Mouse (Mus musculus): ENCODE data around the gene Pkd1. TPM values are rescaled to one million over a fixed set of nuclear protein-coding genes. Genes with fewer than 3 reads are reported as not detected.

Pkd1 gene
- polyA plus RNA-seq, 1 experiment from 2014 or later: 23.9 TPM

GRCm38 (mm10) chr17:24514270-24515257 is 35.1 kb upstream of the Pkd1 start:
- peaks cover 21% of the 10 kb centered on the region for H3K36me3 ChIP-seq (ENCODE audit: control insufficient read depth, insufficient read depth, low read length)

GRCm38 (mm10) chr17:24520450-24520849 is 29.2 kb upstream of the Pkd1 start:
- ATAC-seq (replicated peaks; ENCODE audit: low FRiP score) (no peak), DNase-seq (ENCODE audit: low spot score) (no peak)
- H3K36me3 ChIP-seq (ENCODE audit: control insufficient read depth, insufficient read depth, low read length): no peaks in the 10 kb centered on the region; the same call in 1 of the 2 replicates
- H3K27ac ChIP-seq (ENCODE audit: low read depth, low read length): no peak overlapping the region
- H3K4me3 ChIP-seq (ENCODE audit: low read depth, low read length): no peak overlapping the region
- H3K9me3 ChIP-seq (ENCODE audit: control insufficient read depth, low read length): no peaks in the 10 kb centered on the region
- no peaks in the 10 kb centered on the region for H3K4me1 ChIP-seq (replicated peaks; ENCODE audit: control insufficient read depth, insufficient read depth, low read length)
- no peaks in the 10 kb centered on the region for H3K27me3 ChIP-seq (ENCODE audit: control insufficient read depth, insufficient read depth, low read length)
- no peak overlapping the region for H3K4me2 ChIP-seq (ENCODE audit: low read depth, low read length, severe bottlenecking)
- H3K9ac ChIP-seq (ENCODE audit: low read length): no peak overlapping the region
- WGBS: 94% methylated on average over 4 of the region's 4 CpGs

More at GRCm38 (mm10) chr17:24514270-24515257, 35.1 kb upstream of the Pkd1 start:
- no peak overlapping the region for H3K4me3 ChIP-seq (ENCODE audit: low read depth, low read length)
- no peaks in the 10 kb centered on the region for H3K9me3 ChIP-seq (ENCODE audit: control insufficient read depth, low read length)
- H3K27ac ChIP-seq (ENCODE audit: low read depth, low read length): no peak overlapping the region
- DNase-seq (ENCODE audit: low spot score) (no peak), ATAC-seq (replicated peaks; ENCODE audit: low FRiP score) (no peak)
- H3K27me3 ChIP-seq (ENCODE audit: control insufficient read depth, insufficient read depth, low read length): no peaks in the 10 kb centered on the region
- 91% methylated on average over 24 of the region's 24 CpGs for whole genome bisulfite sequencing
- no peaks in the 10 kb centered on the region for H3K4me1 ChIP-seq (replicated peaks; ENCODE audit: control insufficient read depth, insufficient read depth, low read length)
- no peak overlapping the region for H3K4me2 ChIP-seq (ENCODE audit: low read depth, low read length, severe bottlenecking)
- H3K9ac ChIP-seq (ENCODE audit: low read length): no peak overlapping the region

- H3K9ac ChIP-seq (ENCODE audit: low read length): no peak overlapping the region
- no peak overlapping the region for H3K27ac ChIP-seq (ENCODE audit: low read depth, low read length)
- H3K4me1 ChIP-seq (replicated peaks; ENCODE audit: control insufficient read depth, insufficient read depth, low read length): peaks cover 9% of the 10 kb centered on the region
- no peak overlapping the region for H3K4me3 ChIP-seq (ENCODE audit: low read depth, low read length)
- no peak overlapping the region for H3K4me2 ChIP-seq (ENCODE audit: low read depth, low read length, severe bottlenecking)
- DNase-seq (ENCODE audit: low spot score) (no peak), ATAC-seq (replicated peaks; ENCODE audit: low FRiP score) (no peak)
- H3K36me3 ChIP-seq (ENCODE audit: control insufficient read depth, insufficient read depth, low read length): no peaks in the 10 kb centered on the region
- WGBS: 95% methylated on average over 2 of the region's 2 CpGs
- H3K9me3 ChIP-seq (ENCODE audit: control insufficient read depth, low read length): no peaks in the 10 kb centered on the region
- no peaks in the 10 kb centered on the region for H3K27me3 ChIP-seq (ENCODE audit: control insufficient read depth, insufficient read depth, low read length)
Observed at GRCm38 (mm10) chr17:24524734-24525133, 24.9 kb upstream of the Pkd1 start.

- Histone ChIP-seq H3K36me3 (ENCODE audit: control insufficient read depth, insufficient read depth, low read length) (no peaks in the 10 kb centered on the region), H3K9ac (ENCODE audit: low read length) (peak overlapping the region; percentile 90), H3K4me1 (replicated peaks; ENCODE audit: control insufficient read depth, insufficient read depth, low read length) (peaks cover 19% of the 10 kb centered on the region), H3K27ac (ENCODE audit: low read depth, low read length) (peak overlapping the region; percentile 50; the same call in 1 of the 2 replicates), H3K4me2 (ENCODE audit: low read depth, low read length, severe bottlenecking) (peak overlapping the region; percentile 66), H3K9me3 (ENCODE audit: control insufficient read depth, low read length) (no peaks in the 10 kb centered on the region), H3K27me3 (ENCODE audit: control insufficient read depth, insufficient read depth, low read length) (no peaks in the 10 kb centered on the region), H3K4me3 (ENCODE audit: low read depth, low read length) (peak overlapping the region; percentile 83)
- ATAC-seq (replicated peaks; ENCODE audit: low FRiP score): no peak
- DNase-seq (ENCODE audit: low spot score): no peak
- under 1% methylated on average over 19 of the region's 19 CpGs for WGBS
Observed at GRCm38 (mm10) chr17:24527315-24527714, 22.3 kb upstream of the Pkd1 start.

- Histone ChIP-seq H3K4me3 (ENCODE audit: low read depth, low read length) (peak within 1 kb of the TSS; percentile 83), H3K9me3 (ENCODE audit: control insufficient read depth, low read length) (no peaks in the 10 kb centered on the region), H3K4me2 (ENCODE audit: low read depth, low read length, severe bottlenecking) (peak within 1 kb of the TSS; percentile 90), H3K4me1 (replicated peaks; ENCODE audit: control insufficient read depth, insufficient read depth, low read length) (peaks cover 23% of the 10 kb centered on the region), H3K27ac (ENCODE audit: low read depth, low read length) (peak within 1 kb of the TSS; percentile 70), H3K9ac (ENCODE audit: low read length) (peak within 1 kb of the TSS; percentile 90), H3K36me3 (ENCODE audit: control insufficient read depth, insufficient read depth, low read length) (no peaks in the 10 kb centered on the region), H3K27me3 (ENCODE audit: control insufficient read depth, insufficient read depth, low read length) (no peaks in the 10 kb centered on the region)
- under 1% methylated on average over 40 of the region's 40 CpGs for WGBS
- ATAC-seq (replicated peaks; ENCODE audit: low FRiP score) (peak; percentile 98), DNase-seq (ENCODE audit: low spot score) (peak; percentile 92)
Observed at GRCm38 (mm10) chr17:24527723-24528559, 21.7 kb upstream of the Pkd1 start, which contains the start of gene Traf7. Gene Traf7, minus strand, starts transcription at chr17:24527938.

GRCm38 (mm10) chr17:24528560-24528918 is 21.1 kb upstream of the Pkd1 start:
- Histone ChIP-seq H3K9ac (ENCODE audit: low read length) (peak overlapping the region; percentile 89), H3K27ac (ENCODE audit: low read depth, low read length) (peak overlapping the region; percentile 70), H3K27me3 (ENCODE audit: control insufficient read depth, insufficient read depth, low read length) (no peaks in the 10 kb centered on the region), H3K9me3 (ENCODE audit: control insufficient read depth, low read length) (no peaks in the 10 kb centered on the region), H3K36me3 (ENCODE audit: control insufficient read depth, insufficient read depth, low read length) (no peaks in the 10 kb centered on the region), H3K4me2 (ENCODE audit: low read depth, low read length, severe bottlenecking) (peak overlapping the region; percentile 90), H3K4me3 (ENCODE audit: low read depth, low read length) (peak overlapping the region; percentile 83), H3K4me1 (replicated peaks; ENCODE audit: control insufficient read depth, insufficient read depth, low read length) (peaks cover 26% of the 10 kb centered on the region)
- DNase-seq (ENCODE audit: low spot score): no peak
- whole genome bisulfite sequencing: 1% methylated on average over 8 of the region's 8 CpGs
- no peak for ATAC-seq (replicated peaks; ENCODE audit: low FRiP score)

GRCm38 (mm10) chr17:24529007-24529451 is 20.6 kb upstream of the Pkd1 start:
- peak overlapping the region; percentile 83 for H3K4me3 ChIP-seq (ENCODE audit: low read depth, low read length)
- ATAC-seq (replicated peaks; ENCODE audit: low FRiP score) (no peak), DNase-seq (ENCODE audit: low spot score) (peak; percentile 89)
- under 1% methylated on average over 4 of the region's 4 CpGs for WGBS
- H3K4me2 ChIP-seq (ENCODE audit: low read depth, low read length, severe bottlenecking): peak overlapping the region; percentile 90
- H3K9ac ChIP-seq (ENCODE audit: low read length): peak overlapping the region; percentile 89
- H3K27ac ChIP-seq (ENCODE audit: low read depth, low read length): peak overlapping the region; percentile 70
- peaks cover 26% of the 10 kb centered on the region for H3K4me1 ChIP-seq (replicated peaks; ENCODE audit: control insufficient read depth, insufficient read depth, low read length)
- no peaks in the 10 kb centered on the region for H3K9me3 ChIP-seq (ENCODE audit: control insufficient read depth, low read length)
- H3K27me3 ChIP-seq (ENCODE audit: control insufficient read depth, insufficient read depth, low read length): no peaks in the 10 kb centered on the region
- H3K36me3 ChIP-seq (ENCODE audit: control insufficient read depth, insufficient read depth, low read length): no peaks in the 10 kb centered on the region

GRCm38 (mm10) chr17:24529883-24530282 is 19.8 kb upstream of the Pkd1 start:
- Histone ChIP-seq H3K9me3 (ENCODE audit: control insufficient read depth, low read length) (no peaks in the 10 kb centered on the region), H3K4me3 (ENCODE audit: low read depth, low read length) (peak overlapping the region; percentile 83), H3K27ac (ENCODE audit: low read depth, low read length) (no peak overlapping the region; the same call in 1 of the 2 replicates), H3K4me1 (replicated peaks; ENCODE audit: control insufficient read depth, insufficient read depth, low read length) (peaks cover 26% of the 10 kb centered on the region), H3K4me2 (ENCODE audit: low read depth, low read length, severe bottlenecking) (peak overlapping the region; percentile 90), H3K9ac (ENCODE audit: low read length) (peak overlapping the region; percentile 89), H3K27me3 (ENCODE audit: control insufficient read depth, insufficient read depth, low read length) (no peaks in the 10 kb centered on the region), H3K36me3 (ENCODE audit: control insufficient read depth, insufficient read depth, low read length) (no peaks in the 10 kb centered on the region)
- WGBS: 25% methylated on average over 5 of the region's 5 CpGs
- ATAC-seq (replicated peaks; ENCODE audit: low FRiP score) (no peak), DNase-seq (ENCODE audit: low spot score) (no peak)

All from forebrain, embryonic 11.5 days (tissue).